Mouse (Mus musculus) brain, embryonic 14.5 days (tissue): ENCODE data around the gene Olfr45.

Source experiments
- CTCF ChIP-seq: fragments of 200-500 bp; IDR thresholded peaks from 2 replicates; pipeline ENCODE4 v1.5.1; 2012; ENCODE audit warnings: inconsistent platforms, mild to moderate bottlenecking, moderate library complexity, borderline replicate concordance; ENCODE audit not compliant: insufficient read depth, insufficient read length; ENCODE audit errors: extremely low read depth
- POLR2A ChIP-seq: fragments of 200-500 bp; IDR thresholded peaks from 2 replicates; pipeline ENCODE4 v1.6.1; 2012; ENCODE audit warnings: mild to moderate bottlenecking, inconsistent platforms, borderline replicate concordance; ENCODE audit not compliant: poor library complexity, insufficient read depth, insufficient read length, severe bottlenecking; ENCODE audit errors: extremely low read depth

DNA sequence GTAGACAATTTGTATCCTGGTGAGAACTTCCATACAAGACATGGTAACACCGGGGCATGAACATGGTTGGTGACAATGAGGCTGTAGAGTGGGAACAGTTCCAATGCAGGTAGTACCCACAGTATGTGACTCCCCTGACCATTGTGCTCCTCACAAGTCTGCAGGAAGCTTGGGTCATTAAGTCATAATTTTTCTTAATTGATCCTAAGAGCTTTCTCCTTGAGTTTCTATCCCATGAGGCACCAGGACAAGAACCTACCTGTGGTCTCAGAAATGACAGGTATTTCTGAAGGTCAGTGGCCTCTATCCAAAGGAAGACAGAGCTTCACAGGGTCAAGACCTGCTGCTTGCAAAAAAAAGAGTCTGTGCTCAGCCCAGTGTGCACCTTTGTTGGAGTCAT lies at the start of gene Olfr45:
- TF ChIP-seq POLR2A: no peak
- no peak for TF ChIP-seq CTCF
